21 mouse cellular contexts compared by ENCODE assay signal in genomic region chr8:47721609-47722008, GRCm38 (mm10). TPM values are rescaled to one million over a fixed set of nuclear protein-coding genes. Genes with fewer than 3 reads are reported as not detected.
DNase-seq lines count a peak whose midpoint lies in the region; ATAC-seq and TF ChIP-seq lines count a peak whose summit lies in the region.
"Had no signal": no experiment of that assay in that cellular context is flagged by ENCODE, and none has a peak within 500 bp of the region (broad histone marks: within the 10 kb centered on the region; RNA-seq: fewer than 3 reads in every experiment).

No protein-coding gene starts in this region.

- no peak for TF ChIP-seq POLR2A in lung, adult 2 months (IDR thresholded peaks at IDR 0.05; ENCODE audit: borderline replicate concordance, extremely low read depth, low read depth, low read length)

- no peaks in the 10 kb centered on the region for H3K36me3 ChIP-seq in lung, postnatal 0 days (ENCODE audit: insufficient read depth, low read length)
- H3K36me3 ChIP-seq in stomach, postnatal 0 days (ENCODE audit: control insufficient read depth, insufficient read depth, low read length) = no peaks in the 10 kb centered on the region
- H3K36me3 ChIP-seq in forebrain, embryonic 15.5 days = no peaks in the 10 kb centered on the region
- H3K36me3 ChIP-seq: embryonic facial prominence, embryonic 15.5 days; forebrain, embryonic 12.5 days; heart, embryonic 12.5 days; hindbrain, embryonic 15.5 days had no signal

- 43% methylated on average over 4 of the region's 4 CpGs for WGBS in lung, postnatal 0 days
- WGBS in lung, adult 2 months = 44% methylated on average over 4 of the region's 4 CpGs
- 17% methylated on average over 4 of the region's 4 CpGs for WGBS in stomach, postnatal 0 days
- 84% methylated on average over 4 of the region's 4 CpGs for WGBS in forebrain, embryonic 15.5 days

- H3K9me3 ChIP-seq in lung, postnatal 0 days (ENCODE audit: low read length) = no peaks in the 10 kb centered on the region
- H3K9me3 ChIP-seq in stomach, postnatal 0 days (ENCODE audit: control insufficient read depth, low read length) = no peaks in the 10 kb centered on the region
- H3K9me3 ChIP-seq in forebrain, embryonic 15.5 days = no peaks in the 10 kb centered on the region
- H3K9me3 ChIP-seq: embryonic facial prominence, embryonic 15.5 days; forebrain, embryonic 12.5 days; heart, embryonic 12.5 days; hindbrain, embryonic 15.5 days had no signal

- no peak for TF ChIP-seq EP300 in lung, postnatal 0 days (IDR thresholded peaks at IDR 0.05)
- TF ChIP-seq EP300 in stomach, postnatal 0 days (optimal IDR thresholded peaks at IDR 0.05) = no peak

- H3K4me3 ChIP-seq in lung, postnatal 0 days (ENCODE audit: low read depth, low read length) = no peak overlapping the region
- no peak overlapping the region for H3K4me3 ChIP-seq in lung, adult 2 months (replicated peaks; ENCODE audit: extremely low read depth, low read depth, low read length)
- no peak overlapping the region for H3K4me3 ChIP-seq in stomach, postnatal 0 days (ENCODE audit: low read depth, low read length)
- no peak overlapping the region for H3K4me3 ChIP-seq in forebrain, embryonic 15.5 days
- H3K4me3 ChIP-seq: embryonic facial prominence, embryonic 15.5 days; forebrain, embryonic 12.5 days; heart, embryonic 12.5 days; hindbrain, embryonic 15.5 days had no signal

- H3K9ac ChIP-seq in lung, postnatal 0 days (replicated peaks; ENCODE audit: low read depth) = no peak overlapping the region
- H3K9ac ChIP-seq in stomach, postnatal 0 days (ENCODE audit: low read length) = no peak overlapping the region
- no peak overlapping the region for H3K9ac ChIP-seq in forebrain, embryonic 15.5 days (replicated peaks)
- H3K9ac ChIP-seq: embryonic facial prominence, embryonic 15.5 days; forebrain, embryonic 12.5 days; forebrain, postnatal 0 days; heart, embryonic 12.5 days; hindbrain, embryonic 15.5 days had no signal

- H3K4me2 ChIP-seq in lung, postnatal 0 days (replicated peaks; ENCODE audit: low read depth, low read length) = no peak overlapping the region
- no peak overlapping the region for H3K4me2 ChIP-seq in stomach, postnatal 0 days (replicated peaks; ENCODE audit: low read depth)
- H3K4me2 ChIP-seq in forebrain, embryonic 15.5 days (replicated peaks) = no peak overlapping the region
- H3K4me2 ChIP-seq: embryonic facial prominence, embryonic 15.5 days; forebrain, embryonic 12.5 days; heart, embryonic 12.5 days; hindbrain, embryonic 15.5 days had no signal

- no peaks in the 10 kb centered on the region for H3K4me1 ChIP-seq in lung, postnatal 0 days (ENCODE audit: insufficient read depth, low read depth, low read length)
- no peaks in the 10 kb centered on the region for H3K4me1 ChIP-seq in lung, adult 2 months (ENCODE audit: control insufficient read depth, insufficient read depth, low read length)
- no peaks in the 10 kb centered on the region for H3K4me1 ChIP-seq in stomach, postnatal 0 days (replicated peaks; ENCODE audit: control insufficient read depth, insufficient read depth)
- no peaks in the 10 kb centered on the region for H3K4me1 ChIP-seq in forebrain, embryonic 15.5 days
- H3K4me1 ChIP-seq: embryonic facial prominence, embryonic 15.5 days; forebrain, embryonic 12.5 days; hindbrain, embryonic 15.5 days had no signal

- no peaks in the 10 kb centered on the region for H3K27me3 ChIP-seq in lung, postnatal 0 days (replicated peaks; ENCODE audit: insufficient read depth, low read length)
- H3K27me3 ChIP-seq in stomach, postnatal 0 days (ENCODE audit: control insufficient read depth, insufficient read depth, low read length) = no peaks in the 10 kb centered on the region
- no peaks in the 10 kb centered on the region for H3K27me3 ChIP-seq in forebrain, embryonic 15.5 days
- H3K27me3 ChIP-seq: embryonic facial prominence, embryonic 15.5 days; heart, embryonic 12.5 days; hindbrain, embryonic 15.5 days; Patski had no signal

- no peak for TF ChIP-seq CTCF in lung, postnatal 0 days (IDR thresholded peaks at IDR 0.05)
- TF ChIP-seq CTCF in lung, adult 2 months (IDR thresholded peaks at IDR 0.05; ENCODE audit: insufficient read depth, low read length) = no peak
- no peak for TF ChIP-seq CTCF in stomach, postnatal 0 days (IDR thresholded peaks at IDR 0.05; ENCODE audit: low read depth)

- H3K27ac ChIP-seq in lung, postnatal 0 days (ENCODE audit: low read length) = no peak overlapping the region
- 0 out of 2 replicates have a peak overlapping the region, but pooled peaks have one; percentile 53 for H3K27ac ChIP-seq in stomach, postnatal 0 days (replicated peaks)
- H3K27ac ChIP-seq in forebrain, embryonic 15.5 days (replicated peaks) = no peak overlapping the region
- H3K27ac ChIP-seq: embryonic facial prominence, embryonic 15.5 days; forebrain, embryonic 12.5 days; hindbrain, embryonic 15.5 days had no signal

- peak; percentile 85 for ATAC-seq in frontal cortex, adult (ENCODE audit: low TSS enrichment)
- peak; percentile 30; the same call in 1 of the 2 replicates for ATAC-seq in lung, postnatal 0 days
- peak; percentile 33; the same call in 1 of the 2 replicates for ATAC-seq in stomach, postnatal 0 days (ENCODE audit: low FRiP score, low TSS enrichment)
- no peak for ATAC-seq in forebrain, embryonic 15.5 days (replicated peaks)
- ATAC-seq: activated CD4-positive, CD25-positive, alpha-beta regulatory T cell, adult 4 months; forebrain, postnatal 0 days; intestine, embryonic 16.5 days; Patski had no signal

- DNase-seq in frontal cortex, postnatal 36 days (ENCODE audit: low spot score in 2 of 2) = no peak
- peak; percentile 28 for DNase-seq in lung, postnatal 0 days (ENCODE audit: low spot score)
- DNase-seq in lung, adult 2 months = no peak
- no peak for DNase-seq in stomach, postnatal 0 days (ENCODE audit: low spot score)
- DNase-seq in urinary bladder, postnatal 14 days (ENCODE audit: low spot score) = no peak
- DNase-seq: adrenal gland, postnatal 14 days; cerebellum, adult 18-20 months; cerebellum, postnatal 10 days; embryo, embryonic 11 days; forebrain, postnatal 0 days; gastrocnemius, postnatal 14 days; heart, postnatal 36 days had no signal

RNA-seq across cellular contexts. Expression of gene Cdkn2aip, which starts 7.9 kb away (rescaled TPM):
- polyA plus RNA-seq in lung, postnatal 0 days (2015; fragmentation: Nextera tagmentation; extraction: Ambion mirVana) = 22.1 and 23.0 TPM in 2 replicates
- 9.6 and 16.3 TPM in 2 replicates for polyA plus RNA-seq in lung, adult 2 months (2012; rRNA removed)
- polyA plus RNA-seq in stomach, postnatal 0 days (2015; fragmentation: Nextera tagmentation; extraction: Ambion mirVana) = 13.0 and 13.1 TPM in 2 replicates
- polyA plus RNA-seq in forebrain, embryonic 15.5 days (2015; fragmentation: Nextera tagmentation; extraction: Ambion mirVana) = 46.1 and 46.2 TPM in 2 replicates

RNA-seq across cellular contexts. Expression of gene Ing2, which starts 46.3 kb away (rescaled TPM):
- polyA plus RNA-seq in lung, postnatal 0 days (2015; fragmentation: Nextera tagmentation; extraction: Ambion mirVana) = 14.8 and 15.5 TPM in 2 replicates
- 2.1 and 6.4 TPM in 2 replicates for polyA plus RNA-seq in lung, adult 2 months (2012; rRNA removed)
- 9.9 and 12.8 TPM in 2 replicates for polyA plus RNA-seq in stomach, postnatal 0 days (2015; fragmentation: Nextera tagmentation; extraction: Ambion mirVana)
- 7.3 and 8.3 TPM in 2 replicates for polyA plus RNA-seq in forebrain, embryonic 15.5 days (2015; fragmentation: Nextera tagmentation; extraction: Ambion mirVana)
